Mouse (Mus musculus) hindbrain, embryonic 12.5 days (tissue): ENCODE data around the gene 2810004N23Rik. TPM values are rescaled to one million over a fixed set of nuclear protein-coding genes. Genes with fewer than 3 reads are reported as not detected.

Experiments
- ATAC-seq: fragments of 200-750 bp; cut with Nextera tagmentation; 2 replicates; pipeline ENCODE4 v1.8.0; 2017; ENCODE audit warnings: moderate TSS enrichment; ENCODE audit not compliant: low FRiP score
- H3K27ac ChIP-seq: fragments of 300-500 bp; sonication (generic); 2 replicates; pipeline ENCODE4 v1.5.1; 2016; ENCODE audit warnings: mild to moderate bottlenecking
- H3K27me3 ChIP-seq: fragments of 300-500 bp; sonication (generic); 2 replicates; pipeline ENCODE4 v1.6.1; 2016; ENCODE audit warnings: mild to moderate bottlenecking
- H3K36me3 ChIP-seq: fragments of 300-500 bp; sonication (generic); 2 replicates; pipeline ENCODE4 v1.6.1; 2016; ENCODE audit warnings: mild to moderate bottlenecking
- H3K4me1 ChIP-seq: fragments of 300-500 bp; sonication (generic); 2 replicates; pipeline ENCODE4 v1.6.1; 2016
- H3K4me2 ChIP-seq: fragments of 300-500 bp; sonication (generic); replicated peaks from 2 replicates; pipeline ENCODE4 v1.6.1; 2016; ENCODE audit warnings: mild to moderate bottlenecking
- H3K4me3 ChIP-seq: fragments of 300-500 bp; sonication (generic); 2 replicates; pipeline ENCODE4 v1.5.1; 2016; ENCODE audit warnings: mild to moderate bottlenecking
- H3K9ac ChIP-seq: fragments of 300-500 bp; sonication (generic); 2 replicates; pipeline ENCODE4 v1.6.1; 2016; ENCODE audit warnings: mild to moderate bottlenecking, moderate library complexity
- H3K9me3 ChIP-seq: fragments of 300-500 bp; sonication (generic); replicated peaks from 2 replicates; pipeline ENCODE4 v1.6.1; 2016; ENCODE audit warnings: mild to moderate bottlenecking
- WGBS: fragments of 180-500 bp; shearing (Covaris S2); methylation state at CpG from one replicate; pipeline ENCODE4 v1.1.7; 2016; 5-methylcytosine and 5-hydroxymethylcytosine counted together
- polyA plus RNA-seq: library from polyadenylated mRNA; unstranded; fragments of >200 nt; fragmentation: Nextera tagmentation; extraction: Ambion mirVana; gene quantifications from 2 replicates; pipeline ENCODE4 v1.2.1, GENCODE M21; 2016

The 2810004N23Rik gene
- polyA plus RNA-seq = 42.2 and 43.9 TPM in 2 replicates

DNA sequence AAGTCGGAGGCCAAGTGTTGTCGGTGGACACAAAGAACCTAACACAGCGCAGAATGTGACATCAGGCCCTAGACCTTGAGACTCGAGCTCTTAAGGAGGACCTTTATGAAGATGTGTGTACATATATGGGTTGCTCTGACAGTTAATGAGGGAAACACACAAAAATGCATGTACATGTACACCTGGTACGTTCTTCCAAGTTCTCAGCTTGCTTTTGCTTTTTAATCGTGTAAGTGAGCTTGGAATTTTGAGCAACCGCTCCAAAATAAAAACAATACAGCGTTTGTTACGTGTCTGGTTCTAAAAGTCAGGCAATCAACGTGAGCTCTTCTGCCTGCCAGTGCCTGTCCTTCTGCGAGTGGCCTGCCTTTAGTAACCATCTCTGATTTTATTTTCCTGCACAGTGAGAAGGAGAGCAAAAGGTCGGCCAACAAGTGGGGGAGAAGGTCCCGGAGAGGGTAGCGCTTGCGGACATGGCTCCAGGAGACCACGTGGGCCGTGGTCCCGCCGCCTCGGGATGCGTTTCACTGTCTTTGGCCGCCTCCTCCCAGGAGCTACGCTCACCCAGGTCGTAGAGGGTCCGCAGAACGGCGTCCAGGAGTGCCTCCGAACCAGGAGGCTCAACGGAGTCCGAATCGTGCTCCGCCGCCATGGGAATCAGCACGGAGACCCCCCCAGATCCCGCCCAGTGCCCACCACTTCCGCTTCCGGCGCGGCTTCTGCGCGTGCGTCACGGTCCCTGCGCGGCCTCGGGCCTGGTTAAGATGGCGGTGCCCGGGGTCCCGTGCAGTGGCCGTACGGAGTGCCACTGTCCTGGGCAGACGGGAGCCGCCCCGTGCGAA, at the start of gene 2810004N23Rik, which contains the start of gene Gnpat:
TSS of gene 2810004N23Rik (minus strand) at position 800 of the 842 bp plus-strand sequence.
TSS of gene Gnpat (plus strand) at position 713 of the 842 bp plus-strand sequence.
- peak within 1 kb of the TSS; percentile 94 for H3K4me3 ChIP-seq

DNA sequence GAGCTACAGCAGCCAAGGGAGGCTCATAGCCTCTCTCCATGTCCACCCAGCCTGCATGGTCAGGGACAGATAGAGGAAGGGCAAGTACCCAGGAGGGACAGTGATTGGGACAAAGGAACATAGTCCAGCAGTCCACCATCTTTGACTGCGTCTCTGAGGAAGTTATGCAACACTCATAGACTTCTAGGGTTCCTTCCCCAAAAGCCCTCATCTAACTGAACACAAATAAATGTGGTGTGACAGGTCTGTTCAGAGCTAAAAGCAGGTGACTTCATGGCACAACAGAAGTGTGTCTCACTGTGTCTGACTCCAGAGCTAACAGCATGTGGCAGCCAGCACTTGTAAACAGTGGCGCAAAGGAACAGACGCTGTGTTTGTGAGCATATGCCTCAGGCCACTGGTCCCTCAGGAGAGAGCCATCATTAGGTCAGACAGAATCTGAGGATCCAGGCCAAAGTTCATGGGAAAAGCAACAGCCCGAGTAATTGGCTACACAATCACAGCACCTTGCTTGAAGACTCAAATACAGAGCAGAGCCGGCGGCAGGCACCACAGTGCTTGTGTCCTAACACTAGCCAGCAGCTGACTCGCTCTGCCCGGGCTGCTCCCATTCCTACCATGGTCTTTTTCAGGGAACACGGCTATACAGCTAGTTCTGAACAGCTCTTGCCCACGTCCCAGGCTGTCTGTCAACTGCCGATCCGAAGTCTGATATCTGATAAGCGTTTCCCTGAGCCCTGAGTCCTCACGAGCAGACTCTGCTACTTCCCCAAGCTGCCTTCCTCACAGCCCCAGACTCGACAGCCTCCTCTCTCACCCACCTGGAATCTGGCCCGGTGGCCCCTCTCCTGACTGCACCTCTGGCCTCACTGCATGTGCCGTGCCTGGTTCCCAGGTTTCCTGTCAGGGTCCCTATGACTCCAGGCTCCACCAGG, 49.3 kb upstream of the 2810004N23Rik start:
- peaks cover 78% of the 10 kb centered on the region for H3K36me3 ChIP-seq
- no peak overlapping the region for H3K27ac ChIP-seq
- H3K9ac ChIP-seq = no peak overlapping the region
- H3K4me1 ChIP-seq = no peaks in the 10 kb centered on the region
- no peak overlapping the region for H3K4me2 ChIP-seq
- no peak for ATAC-seq
- H3K4me3 ChIP-seq = no peak overlapping the region
- no peaks in the 10 kb centered on the region for H3K9me3 ChIP-seq
- H3K27me3 ChIP-seq = no peaks in the 10 kb centered on the region
- WGBS = 78% methylated on average over 17 of the region's 17 CpGs

More for the DNA sequence above, at the start of gene 2810004N23Rik, which contains the start of gene Gnpat:
- Histone ChIP-seq H3K36me3 (peaks cover 34% of the 10 kb centered on the region), H3K27me3 (no peaks in the 10 kb centered on the region), H3K27ac (peak within 1 kb of the TSS; percentile 92), H3K9me3 (no peaks in the 10 kb centered on the region), H3K4me2 (peak within 1 kb of the TSS; percentile 83), H3K4me1 (peaks cover 17% of the 10 kb centered on the region), H3K9ac (peak within 1 kb of the TSS; percentile 94)
- WGBS = 1% methylated on average over 54 of the region's 55 CpGs
- peak; percentile 99 for ATAC-seq

- no peak for ATAC-seq
- H3K4me3 ChIP-seq = no peak overlapping the region
- H3K27ac ChIP-seq = no peak overlapping the region
- H3K4me2 ChIP-seq = no peak overlapping the region
- H3K4me1 ChIP-seq = no peaks in the 10 kb centered on the region
- H3K9me3 ChIP-seq = no peaks in the 10 kb centered on the region
- H3K36me3 ChIP-seq = peaks cover 87% of the 10 kb centered on the region
- 86% methylated on average over 10 of the region's 10 CpGs for WGBS
- H3K27me3 ChIP-seq = no peaks in the 10 kb centered on the region
- no peak overlapping the region for H3K9ac ChIP-seq
Observed at GRCm38 (mm10) chr8:124910349-124910748, 47.4 kb upstream of the 2810004N23Rik start.

GRCm38 (mm10) chr8:124909936-124910335, 47.0 kb upstream of the 2810004N23Rik start:
- peaks cover 84% of the 10 kb centered on the region for H3K36me3 ChIP-seq
- H3K27me3 ChIP-seq = no peaks in the 10 kb centered on the region
- no peak overlapping the region for H3K27ac ChIP-seq
- no peak overlapping the region for H3K4me3 ChIP-seq
- ATAC-seq = no peak
- H3K9ac ChIP-seq = no peak overlapping the region
- no peak overlapping the region for H3K4me2 ChIP-seq
- H3K4me1 ChIP-seq = no peaks in the 10 kb centered on the region
- 87% methylated on average over 16 of the region's 16 CpGs for WGBS
- H3K9me3 ChIP-seq = no peaks in the 10 kb centered on the region

GRCm38 (mm10) chr8:124905482-124905881, 42.6 kb upstream of the 2810004N23Rik start:
- no peaks in the 10 kb centered on the region for H3K9me3 ChIP-seq
- no peaks in the 10 kb centered on the region for H3K27me3 ChIP-seq
- no peak overlapping the region for H3K27ac ChIP-seq
- no peaks in the 10 kb centered on the region for H3K4me1 ChIP-seq
- no peak overlapping the region for H3K4me3 ChIP-seq
- WGBS = 96% methylated on average over 2 of the region's 2 CpGs
- peaks cover 76% of the 10 kb centered on the region for H3K36me3 ChIP-seq
- no peak for ATAC-seq
- no peak overlapping the region for H3K9ac ChIP-seq
- no peak overlapping the region for H3K4me2 ChIP-seq

DNA sequence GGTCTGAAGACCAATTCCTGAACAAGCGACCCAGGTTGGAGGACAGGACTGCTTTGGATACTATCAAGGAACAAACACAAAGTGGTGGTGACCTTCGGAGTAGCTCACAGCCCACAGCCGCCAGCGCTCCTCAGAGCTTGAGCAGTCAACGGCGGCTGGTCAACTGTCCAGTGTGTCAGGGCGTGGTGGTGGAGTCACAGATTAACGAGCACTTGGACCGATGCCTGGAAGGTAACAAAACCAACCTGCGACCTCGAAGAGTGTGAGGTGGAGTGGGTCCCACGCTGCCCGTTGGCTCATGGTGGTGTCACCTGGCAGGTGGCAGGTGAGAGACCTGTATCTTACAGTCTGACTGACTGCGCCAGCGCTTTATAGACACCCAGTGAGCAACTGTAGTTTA, 40.3 kb upstream of the 2810004N23Rik start:
- Histone ChIP-seq H3K4me1 (peaks cover 8% of the 10 kb centered on the region), H3K4me2 (no peak overlapping the region)
- 97% methylated on average over 15 of the region's 15 CpGs for WGBS

DNA sequence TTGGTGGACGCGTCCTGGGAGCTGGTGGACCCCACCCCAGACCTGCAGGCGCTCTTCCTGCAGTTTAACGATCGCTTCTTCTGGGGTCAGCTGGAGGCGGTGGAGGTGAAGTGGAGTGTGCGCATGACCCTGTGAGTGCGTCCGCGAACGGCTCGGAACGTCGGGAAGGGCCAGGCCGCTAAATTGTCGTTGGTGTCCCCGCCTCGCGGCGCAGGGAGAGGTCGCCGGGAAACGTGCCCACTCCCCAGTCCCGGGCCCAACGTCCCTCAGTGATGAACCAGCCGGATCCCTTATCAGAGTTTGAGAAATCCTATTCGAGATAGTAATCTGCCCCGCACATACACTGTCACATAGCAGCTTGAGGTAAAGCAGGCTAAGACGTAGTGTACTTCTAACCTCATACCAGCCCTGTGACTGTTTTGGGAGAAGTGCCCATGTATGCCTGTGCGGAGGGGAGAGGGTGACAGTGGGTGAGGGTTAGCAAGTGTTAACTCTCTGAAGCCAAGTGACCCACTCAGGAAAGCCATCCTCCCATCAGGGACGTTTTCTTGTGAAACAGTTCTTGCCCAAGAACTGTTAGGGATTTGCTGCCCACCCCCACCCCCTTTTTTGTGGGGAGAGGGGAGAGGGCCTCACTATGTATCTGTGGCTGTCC, 35.5 kb upstream of the 2810004N23Rik start:
- Histone ChIP-seq H3K27ac (peak overlapping the region; percentile 84), H3K4me3 (peak overlapping the region; percentile 91), H3K4me2 (peak overlapping the region; percentile 95), H3K27me3 (no peaks in the 10 kb centered on the region), H3K36me3 (peaks cover 55% of the 10 kb centered on the region), H3K4me1 (peaks cover 33% of the 10 kb centered on the region), H3K9me3 (no peaks in the 10 kb centered on the region), H3K9ac (peak overlapping the region; percentile 91)
- 0 out of 2 replicates have a peak, but pooled peaks have one; percentile 1 for ATAC-seq
- 8% methylated on average over 31 of the region's 31 CpGs for WGBS

More for the DNA sequence above, 40.3 kb upstream of the 2810004N23Rik start:
- Histone ChIP-seq H3K27me3 (no peaks in the 10 kb centered on the region), H3K4me3 (no peak overlapping the region), H3K9ac (no peak overlapping the region), H3K9me3 (no peaks in the 10 kb centered on the region), H3K36me3 (peaks cover 60% of the 10 kb centered on the region), H3K27ac (no peak overlapping the region)
- no peak for ATAC-seq

- ATAC-seq = peak; percentile 82
- H3K4me1 ChIP-seq = peaks cover 36% of the 10 kb centered on the region
- peak within 1 kb of the TSS; percentile 91 for H3K4me3 ChIP-seq
Observed at GRCm38 (mm10) chr8:124897386-124898250, 34.7 kb upstream of the 2810004N23Rik start, which contains the start of the genes Exoc8 and Sprtn. Gene Exoc8, minus strand, starts transcription at chr8:124897705. Gene Sprtn, plus strand, starts transcription at chr8:124897886.

GRCm38 (mm10) chr8:124896632-124897385, 33.9 kb upstream of the 2810004N23Rik start:
- Histone ChIP-seq H3K36me3 (peaks cover 47% of the 10 kb centered on the region), H3K27me3 (no peaks in the 10 kb centered on the region), H3K4me1 (peaks cover 36% of the 10 kb centered on the region), H3K9me3 (no peaks in the 10 kb centered on the region), H3K4me3 (peak overlapping the region; percentile 91), H3K9ac (peak overlapping the region; percentile 91), H3K4me2 (peak overlapping the region; percentile 95), H3K27ac (peak overlapping the region; percentile 84)
- 3% methylated on average over 51 of the region's 60 CpGs for WGBS
- peak; percentile 60 for ATAC-seq

More at GRCm38 (mm10) chr8:124897386-124898250, 34.7 kb upstream of the 2810004N23Rik start, which contains the start of the genes Exoc8 and Sprtn:
- under 1% methylated on average over 114 of the region's 114 CpGs for WGBS
- H3K9me3 ChIP-seq = no peaks in the 10 kb centered on the region
- peak within 1 kb of the TSS; percentile 95 for H3K4me2 ChIP-seq
- peak within 1 kb of the TSS; percentile 91 for H3K9ac ChIP-seq
- H3K36me3 ChIP-seq = peaks cover 54% of the 10 kb centered on the region
- H3K27ac ChIP-seq = peak within 1 kb of the TSS; percentile 84
- no peaks in the 10 kb centered on the region for H3K27me3 ChIP-seq

DNA sequence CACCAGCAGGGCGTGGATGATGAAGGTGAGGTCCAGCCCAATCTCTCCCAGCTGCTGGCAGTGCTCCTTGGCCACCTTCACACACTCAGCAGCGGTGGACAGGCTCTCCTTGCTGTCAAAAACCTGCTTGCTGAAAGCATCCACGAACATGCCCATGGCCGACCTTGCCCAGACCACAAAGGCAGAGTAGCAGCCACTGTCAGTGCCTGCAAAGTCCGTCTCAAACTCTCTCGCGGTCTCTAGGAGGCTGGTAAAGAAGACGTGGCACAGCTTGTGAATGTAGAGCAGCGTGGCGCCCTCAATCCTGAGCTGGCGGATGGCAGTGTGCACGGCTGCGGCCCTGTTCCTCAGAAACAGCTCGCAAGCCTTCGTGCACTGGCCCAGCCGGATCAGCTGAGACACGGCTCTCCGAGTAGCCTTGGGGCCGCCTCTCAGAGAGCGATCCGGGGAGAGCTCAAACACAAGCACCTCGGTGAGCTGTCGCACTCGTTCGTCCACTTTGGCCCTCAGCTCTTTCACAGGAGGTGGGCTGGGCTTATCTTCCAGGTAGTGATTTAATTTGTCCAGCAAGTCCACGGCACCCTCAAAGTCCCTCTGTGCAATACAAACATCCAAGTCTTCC, 33.2 kb upstream of the 2810004N23Rik start:
- Histone ChIP-seq H3K9me3 (no peaks in the 10 kb centered on the region), H3K4me2 (peak overlapping the region; percentile 95), H3K9ac (peak overlapping the region; percentile 91), H3K27ac (0 out of 2 replicates have a peak overlapping the region, but pooled peaks have one; percentile 84), H3K4me1 (peaks cover 36% of the 10 kb centered on the region), H3K4me3 (peak overlapping the region; percentile 91), H3K27me3 (no peaks in the 10 kb centered on the region), H3K36me3 (peaks cover 45% of the 10 kb centered on the region)
- no peak for ATAC-seq
- WGBS = 89% methylated on average over 26 of the region's 26 CpGs
